Mouse (Mus musculus): ENCODE data around the gene Cryzl2.

Cryzl2 gene

DNA sequence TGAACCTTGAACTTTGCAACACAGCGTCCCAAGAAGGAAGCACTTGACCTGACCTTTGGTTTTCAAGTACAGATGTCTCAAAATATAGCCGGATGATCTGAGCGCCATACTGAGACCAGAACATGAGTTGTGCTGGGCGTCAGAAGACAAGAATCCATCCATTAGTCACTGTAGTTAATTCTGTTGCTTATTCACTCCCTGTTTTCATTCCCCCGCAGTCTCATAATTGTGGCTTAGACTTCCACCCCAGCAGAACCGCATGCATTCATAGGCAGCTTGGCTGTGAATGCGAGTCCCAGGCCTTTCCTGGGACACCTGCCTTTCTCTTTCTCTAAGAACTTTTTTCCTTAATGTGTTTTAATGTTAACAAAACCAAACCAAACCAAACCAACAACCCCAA, 14.3 kb downstream of the Cryzl2 start:
- DNase-seq (ENCODE audit: low spot score) = no peak

DNA sequence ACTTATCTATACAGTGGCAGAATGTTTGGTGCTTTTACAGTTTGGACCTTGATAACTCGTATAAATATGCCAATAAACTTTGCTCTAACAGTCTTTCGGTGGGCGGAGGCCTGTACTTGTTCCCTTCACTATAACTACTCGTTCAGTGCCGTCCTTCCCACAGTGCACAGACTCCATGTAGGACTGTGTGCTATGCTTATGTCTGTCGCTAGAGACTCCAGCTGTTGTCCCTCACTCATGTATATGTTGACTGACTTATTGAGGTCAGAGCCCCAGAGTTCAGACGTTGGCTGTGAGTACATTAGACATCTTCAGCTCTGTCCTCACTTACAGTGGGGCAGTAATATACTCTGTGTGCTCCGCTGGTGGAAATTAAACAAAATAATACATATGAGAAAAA, 16.5 kb downstream of the Cryzl2 start:
- DNase-seq (ENCODE audit: low spot score) = no peak

DNA sequence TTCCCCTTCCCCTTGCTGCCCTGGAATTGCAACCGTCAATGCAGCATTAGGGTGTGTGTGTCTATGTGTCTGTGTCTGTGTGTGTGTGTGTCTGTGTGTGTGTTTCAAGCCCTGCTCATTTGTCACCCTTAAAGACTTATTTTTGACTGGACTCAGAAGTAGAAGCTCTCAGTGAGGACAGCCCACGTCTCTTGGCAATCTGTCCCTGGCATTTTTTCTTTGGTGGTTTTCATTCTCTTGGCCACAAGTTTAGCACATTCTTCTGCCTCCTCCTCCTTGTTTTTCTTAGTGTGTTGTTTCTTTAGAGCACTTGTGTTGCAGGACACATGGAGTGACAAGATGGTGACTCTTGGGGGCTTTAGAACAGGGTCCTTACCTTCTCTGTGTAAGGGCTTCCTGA, 17.9 kb downstream of the Cryzl2 start:
- no peak for DNase-seq (ENCODE audit: low spot score)

- no peak for DNase-seq (ENCODE audit: low spot score)
Measured at GRCm38 (mm10) chr1:157480090-157480489, 21.7 kb downstream of the Cryzl2 start.

DNA sequence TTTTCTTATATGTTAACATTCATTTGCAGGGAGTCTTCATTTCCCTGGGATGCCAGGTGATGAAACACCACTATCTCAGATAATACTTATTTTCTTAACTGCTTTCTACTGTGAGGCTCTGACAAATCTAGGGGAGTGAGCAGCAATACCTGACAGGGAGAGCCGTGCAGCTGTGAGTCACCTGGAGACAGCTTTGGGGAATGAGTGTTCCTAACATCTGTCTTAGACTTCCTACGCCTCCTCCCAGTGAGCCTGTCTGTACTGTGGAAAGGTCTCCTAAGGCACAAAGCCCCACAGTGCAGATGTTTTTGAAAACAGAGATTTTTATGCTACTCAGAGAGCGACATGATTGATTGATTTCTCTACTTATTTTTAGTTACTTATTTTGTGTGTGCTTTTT, 22.5 kb downstream of the Cryzl2 start:
- DNase-seq (ENCODE audit: low spot score) = no peak

- no peak for DNase-seq (ENCODE audit: low spot score)
Measured at GRCm38 (mm10) chr1:157481666-157482065, 23.3 kb downstream of the Cryzl2 start.

GRCm38 (mm10) chr1:157484161-157484560, 25.8 kb downstream of the Cryzl2 start:
- no peak for DNase-seq (ENCODE audit: low spot score)

- DNase-seq (ENCODE audit: low spot score) = no peak
Measured at GRCm38 (mm10) chr1:157500657-157501056, 42.3 kb downstream of the Cryzl2 start.

DNA sequence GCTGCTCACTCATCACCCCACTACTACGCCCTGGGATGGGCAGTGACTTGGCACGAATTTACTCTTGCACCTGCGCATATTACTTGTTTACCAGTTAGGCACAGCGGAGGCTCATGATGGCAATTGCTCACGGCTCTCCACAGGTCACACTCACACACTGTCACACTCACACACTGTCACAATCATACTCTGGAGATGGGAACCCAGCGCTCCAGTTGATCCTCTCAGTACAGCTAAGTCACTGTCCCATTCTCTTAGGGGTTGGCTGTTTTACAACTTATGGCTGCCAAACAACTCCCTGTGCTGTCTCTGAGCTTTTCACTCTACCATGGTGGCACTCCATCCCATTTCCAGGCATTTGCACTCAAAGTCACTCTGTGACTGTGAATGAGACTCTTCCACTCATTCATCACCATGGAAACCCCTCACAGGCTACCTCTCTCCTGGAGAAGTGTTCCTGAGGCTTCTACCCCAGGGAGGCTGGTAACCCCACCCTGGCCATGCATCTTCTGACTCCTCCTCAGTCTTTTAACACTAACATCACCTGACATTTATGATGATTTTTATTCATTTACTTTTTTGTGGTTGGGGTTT, 43.1 kb downstream of the Cryzl2 start:
- no peak for DNase-seq (ENCODE audit: low spot score)

GRCm38 (mm10) chr1:157503071-157503470, 44.7 kb downstream of the Cryzl2 start:
- DNase-seq (ENCODE audit: low spot score) = no peak

DNA sequence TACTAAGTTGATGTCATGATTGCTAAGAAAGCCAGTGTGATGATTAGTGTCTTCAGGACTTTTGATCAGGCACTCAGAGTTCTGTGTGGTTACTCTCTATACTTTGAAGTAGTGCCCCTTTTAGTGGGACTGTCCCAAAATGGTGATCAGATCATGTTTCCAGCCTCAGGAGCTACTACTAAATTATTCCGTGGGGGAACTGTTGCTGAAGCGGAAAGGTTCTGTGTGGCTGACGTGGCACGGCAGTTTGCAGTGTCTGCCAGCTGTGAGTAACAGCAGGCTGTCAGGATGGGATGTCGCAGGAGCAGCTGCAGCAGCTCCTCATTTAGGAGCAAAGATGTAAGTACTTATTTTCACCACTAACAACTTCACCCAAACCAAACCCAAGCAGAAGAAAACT, 48.1 kb downstream of the Cryzl2 start, which contains the start of gene Sec16b:
Gene Sec16b, plus strand, starts transcription at position 207 of the 400 bp plus-strand sequence.
- no peak for DNase-seq (ENCODE audit: low spot score)

DNA sequence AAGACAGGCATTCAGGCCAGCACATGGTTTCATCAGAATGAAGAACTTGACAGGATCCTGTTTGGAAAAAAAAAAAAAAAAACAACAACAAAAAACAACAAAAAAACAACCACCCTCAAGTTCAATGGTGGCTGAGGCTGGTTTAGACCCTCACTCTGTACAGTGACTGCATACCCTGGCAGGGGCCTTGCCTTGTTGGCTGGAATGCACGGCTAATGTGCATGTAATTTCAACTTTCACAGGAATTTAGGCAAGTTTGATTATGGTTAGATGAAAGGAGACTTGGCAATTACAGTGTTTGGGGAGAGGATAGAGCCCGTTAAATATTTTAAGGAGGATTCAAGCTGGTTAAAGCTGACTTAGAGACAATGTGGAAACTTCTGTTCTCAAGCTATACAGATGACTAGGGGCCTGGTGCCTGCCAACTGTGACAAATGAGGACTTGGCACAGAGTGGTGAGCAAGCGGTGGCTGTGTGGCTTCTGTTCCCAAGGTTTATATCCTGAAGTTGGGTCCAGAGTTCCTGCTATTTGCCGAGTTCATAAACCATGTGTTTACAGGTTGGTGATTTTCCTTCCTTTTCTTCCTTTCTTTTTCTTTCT, 48.7 kb downstream of the Cryzl2 start:
- no peak for DNase-seq (ENCODE audit: low spot score)

DNA sequence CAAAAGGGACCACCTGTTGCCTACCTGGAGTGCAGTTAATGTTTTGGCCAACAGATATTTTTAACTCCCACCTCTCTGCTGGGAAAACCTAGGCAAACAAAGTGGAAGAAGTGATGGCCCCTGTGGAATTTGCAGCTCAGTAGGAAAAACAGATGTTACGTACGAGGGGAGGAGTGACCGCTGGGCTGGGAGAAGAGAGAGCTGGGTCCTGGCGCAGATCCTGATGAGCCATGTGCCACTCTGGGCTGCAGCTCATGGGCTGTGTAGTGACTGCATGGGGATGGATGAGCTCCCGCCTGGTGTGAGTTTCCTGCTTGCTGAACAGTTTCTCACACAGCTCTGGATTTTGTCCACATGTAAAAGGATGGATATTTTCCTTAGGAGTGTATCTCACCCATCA, 49.4 kb downstream of the Cryzl2 start:
- no peak for DNase-seq (ENCODE audit: low spot score)

DNA sequence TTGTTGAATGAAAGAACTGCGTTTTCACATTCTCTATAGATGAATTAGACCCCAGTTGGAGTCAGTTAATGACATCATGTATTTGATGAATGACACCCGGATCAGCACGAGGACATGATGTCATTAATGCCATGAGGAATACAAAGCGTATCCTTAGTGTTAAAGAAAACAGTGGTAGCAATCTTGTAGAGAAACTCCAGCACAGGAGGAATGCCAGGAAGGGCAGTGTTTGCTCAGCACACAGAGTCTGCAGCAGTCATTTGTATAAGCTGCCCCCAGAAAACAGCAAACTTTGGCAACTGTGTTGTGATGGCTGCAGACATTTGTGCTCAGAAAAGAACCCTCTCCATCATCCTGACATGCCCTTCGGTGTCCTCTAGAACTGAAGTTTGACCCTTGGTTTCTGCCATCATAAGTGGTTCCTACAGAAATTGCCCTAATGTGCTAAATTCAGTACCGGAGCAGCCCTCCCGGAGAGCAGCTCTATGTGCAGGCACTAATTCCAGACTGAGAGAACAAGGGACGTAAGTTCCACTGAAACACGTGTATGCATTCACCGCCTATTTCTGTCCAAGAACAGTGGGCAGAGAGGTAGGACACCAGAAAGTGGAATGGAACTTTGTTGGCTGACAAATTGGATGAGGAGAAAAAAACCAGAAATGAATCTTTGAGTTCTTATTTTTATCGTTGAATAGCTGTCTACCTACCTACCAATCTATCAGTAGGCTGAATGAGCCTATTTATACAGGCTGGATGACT, 54.5 kb downstream of the Cryzl2 start:
- DNase-seq (ENCODE audit: low spot score) = no peak

GRCm38 (mm10) chr1:157513559-157513958, 55.2 kb downstream of the Cryzl2 start:
- no peak for DNase-seq (ENCODE audit: low spot score)

DNA sequence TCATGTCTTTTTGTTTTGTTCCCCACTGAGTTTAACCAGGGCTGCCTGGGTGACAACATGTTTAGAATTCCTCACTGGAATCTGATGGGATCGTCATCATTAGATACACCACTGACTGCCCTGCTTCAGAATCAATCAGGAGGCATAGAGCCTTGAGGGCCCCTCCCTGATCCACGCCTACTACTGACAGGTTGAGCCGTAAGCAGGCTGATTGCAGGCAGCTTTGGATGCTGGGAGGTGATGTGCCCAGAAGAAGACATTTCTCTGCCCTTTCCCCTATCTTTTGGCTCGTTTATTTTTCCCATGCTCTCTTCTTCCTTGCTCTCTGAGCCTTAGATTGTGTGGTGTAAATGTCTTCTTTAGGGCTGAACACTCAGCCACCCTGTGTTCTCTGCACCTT, 55.9 kb downstream of the Cryzl2 start:
- DNase-seq (ENCODE audit: low spot score) = no peak

GRCm38 (mm10) chr1:157516838-157517808, 58.7 kb downstream of the Cryzl2 start:
- DNase-seq (ENCODE audit: low spot score) = no peak

DNA sequence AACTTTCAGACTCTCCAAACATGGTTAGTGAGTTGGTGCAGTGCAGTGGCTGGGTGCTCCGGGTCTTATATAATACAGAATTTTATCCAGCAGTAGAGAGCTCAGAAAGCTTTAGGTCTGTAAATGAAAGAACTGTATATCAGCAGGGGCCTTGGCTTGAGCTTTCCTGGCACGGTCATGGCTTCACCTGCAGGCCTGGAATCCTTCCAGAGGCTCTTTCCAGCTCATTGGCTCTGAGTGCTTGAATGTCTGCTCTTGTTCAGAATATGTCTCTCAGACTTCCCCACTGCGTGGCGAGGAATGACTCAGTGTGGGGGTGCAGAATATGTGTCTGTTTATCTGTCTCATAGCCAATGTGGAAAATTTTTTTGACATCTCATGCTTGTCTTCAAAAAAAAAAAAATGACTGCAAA, 59.7 kb downstream of the Cryzl2 start:
- no peak for DNase-seq (ENCODE audit: low spot score)

GRCm38 (mm10) chr1:157519396-157519795, 61.0 kb downstream of the Cryzl2 start:
- no peak for DNase-seq (ENCODE audit: low spot score)

- no peak for DNase-seq (ENCODE audit: low spot score)
Measured at GRCm38 (mm10) chr1:157522322-157522721, 63.9 kb downstream of the Cryzl2 start.

DNA sequence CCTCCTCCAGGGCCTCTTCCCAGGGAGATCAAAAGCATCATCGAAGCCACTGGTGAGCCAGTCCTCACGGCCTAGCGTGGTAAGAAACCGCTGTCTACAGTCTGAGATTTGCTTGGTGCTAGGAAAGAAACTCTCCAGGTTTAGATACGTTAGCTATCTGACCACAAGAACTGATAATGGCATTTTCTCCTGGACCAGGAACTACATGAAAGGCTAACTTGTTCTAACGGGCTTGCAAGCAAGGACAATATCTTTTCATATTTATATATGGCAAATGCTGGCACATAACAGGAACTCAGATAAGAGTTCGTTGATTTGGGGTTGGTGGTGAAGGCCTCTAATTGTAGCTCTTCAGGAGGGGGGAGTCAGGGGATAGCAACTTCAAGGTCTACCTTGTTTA, 66.4 kb downstream of the Cryzl2 start:
- no peak for DNase-seq (ENCODE audit: low spot score)

GRCm38 (mm10) chr1:157525692-157526354, 67.4 kb downstream of the Cryzl2 start:
- DNase-seq (ENCODE audit: low spot score) = no peak

Data from spleen, adult 12 weeks (tissue).